Mouse (Mus musculus) C2C12 (cell line): Measurements from ENCODE around the gene Trim24.
"Not testable (repeated sequence)": the region's sequence is repeated elsewhere in the genome, so short reads cannot be mapped to it uniquely, and the experiment has no call there.

ENCODE experiments used
- CEBPB ChIP-seq: IDR thresholded peaks from one replicate; pipeline ENCODE4 v1.6.1; 2011; ENCODE audit warnings: low read depth, mild to moderate bottlenecking, control low read depth, moderate library complexity
- CTCF ChIP-seq: IDR thresholded peaks from one replicate; pipeline ENCODE4 v1.5.1; 2011; ENCODE audit not compliant: control insufficient read depth, insufficient read depth, insufficient read length
- FOSL1 ChIP-seq: IDR thresholded peaks from one replicate; pipeline ENCODE4 v1.8.0; 2011; ENCODE audit warnings: mild to moderate bottlenecking, low read length; ENCODE audit not compliant: poor library complexity, insufficient read depth, severe bottlenecking
- USF1 ChIP-seq: IDR thresholded peaks from one replicate; pipeline ENCODE4 v1.6.1; 2011; ENCODE audit warnings: low read depth, mild to moderate bottlenecking, control low read depth, moderate library complexity

- not testable (repeated sequence) for TF ChIP-seq CTCF, FOSL1, CEBPB, USF1
Observed at GRCm38 (mm10) chr6:37856300-37856699, 14.3 kb upstream of the Trim24 start.
